Mouse (Mus musculus) urinary bladder, postnatal 14 days (tissue): ENCODE results near the gene Txnrd1.

ENCODE experiments used
- DNase-seq: peaks from one replicate; pipeline ENCODE4 v3.0.0; 2021; ENCODE audit warnings: low spot score

Gene Txnrd1

DNA sequence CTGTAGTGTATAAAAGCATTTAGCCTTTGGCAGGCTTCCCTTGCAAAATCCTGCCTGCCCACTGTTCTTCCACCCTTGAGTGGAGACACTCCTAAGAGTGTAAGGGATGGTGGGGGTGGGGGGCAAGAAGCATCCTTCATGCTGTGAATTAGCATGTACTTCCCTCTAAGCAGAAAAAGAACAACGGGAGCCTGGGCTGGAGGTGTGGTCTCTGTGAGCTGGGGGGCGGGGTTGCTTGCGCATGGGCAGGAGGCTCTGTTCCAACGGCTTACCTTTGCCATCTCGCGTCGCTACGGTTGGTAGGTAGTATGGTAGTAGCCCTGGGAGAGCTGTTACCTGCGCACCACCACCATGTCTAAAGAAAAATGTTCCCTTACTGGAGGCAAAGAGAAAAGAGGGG, 32.6 kb downstream of the Txnrd1 start, which contains the start of gene Eid3:
Gene Eid3 (plus strand): TSS at position 271 of the 400 bp plus-strand sequence.
- DNase-seq, result no peak

DNA sequence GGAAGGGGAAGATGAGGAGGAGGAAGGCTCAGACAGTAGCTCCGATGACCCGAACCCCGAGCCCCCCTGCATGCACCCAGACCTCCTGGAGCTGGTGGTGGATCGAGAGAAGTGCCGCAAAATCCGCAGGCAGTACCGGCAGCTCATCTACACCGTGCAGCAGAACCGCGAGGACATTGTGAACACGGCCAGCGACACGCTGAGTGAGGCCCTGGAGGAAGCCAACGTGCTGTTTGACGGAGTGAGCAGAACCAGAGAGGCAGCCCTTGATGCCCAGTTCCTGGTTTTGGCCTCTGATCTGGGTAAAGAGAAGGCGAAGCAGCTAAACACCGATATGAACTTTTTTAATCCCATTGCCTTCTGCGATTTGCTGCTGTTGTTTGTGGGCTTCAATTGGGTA, 33.1 kb downstream of the Txnrd1 start:
- DNase-seq, result no peak

GRCm38 (mm10) chr10:82868418-82869086, 34.8 kb downstream of the Txnrd1 start:
- DNase-seq, result no peak

DNA sequence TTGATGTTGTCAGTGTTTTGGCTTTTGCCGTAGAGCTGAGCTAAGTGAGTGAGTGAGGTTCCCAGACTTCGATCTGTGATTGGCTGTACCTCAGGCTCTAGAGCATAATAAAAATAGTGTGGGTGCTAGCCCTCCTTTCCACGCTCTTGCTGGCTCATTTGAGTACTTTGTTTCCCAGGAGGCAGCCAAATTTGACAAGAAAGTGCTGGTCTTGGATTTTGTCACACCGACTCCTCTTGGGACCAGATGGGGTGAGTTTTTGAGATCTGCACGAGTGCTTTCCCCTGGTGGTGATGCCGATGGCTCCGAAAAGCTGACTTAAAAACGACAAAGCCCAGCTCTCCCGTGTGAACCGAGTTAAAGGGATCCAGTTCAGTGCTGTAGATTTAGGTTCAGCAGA, 41.7 kb downstream of the Txnrd1 start:
- DNase-seq, result no peak

DNA sequence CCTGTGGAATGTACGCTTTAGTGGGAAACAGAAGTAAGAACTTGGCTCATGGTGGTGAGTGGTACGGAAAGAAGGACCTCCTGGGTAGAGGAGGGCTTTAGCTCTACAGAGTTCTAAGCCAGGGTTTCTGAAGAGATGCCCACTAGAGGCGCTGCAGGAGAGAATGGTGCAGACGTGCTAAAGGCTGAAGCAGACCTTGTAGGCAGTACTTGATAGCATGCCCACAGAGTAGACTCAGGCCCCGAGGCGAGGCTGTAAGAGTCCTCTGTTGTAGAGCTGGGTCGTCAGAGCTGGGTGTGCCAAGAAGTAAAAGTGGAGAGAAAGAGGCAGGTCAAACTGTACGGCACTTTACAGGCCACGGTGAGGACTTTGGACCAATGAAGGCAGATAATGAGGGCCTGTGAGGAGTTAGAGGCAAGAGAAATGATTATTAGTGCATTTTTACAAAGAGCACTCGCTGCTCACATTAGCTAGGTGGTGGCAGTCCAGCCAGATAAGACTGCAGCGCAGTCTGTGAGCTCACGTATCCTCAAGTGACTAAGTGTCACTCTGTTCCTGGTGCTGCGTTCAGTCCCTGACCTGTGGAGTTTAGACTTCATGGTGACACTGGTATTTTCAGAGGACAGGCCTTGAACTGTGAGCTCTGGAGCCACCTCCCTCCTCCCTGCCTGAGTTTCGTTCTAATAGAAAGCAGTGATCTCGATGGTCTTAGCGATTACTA, 42.5 kb downstream of the Txnrd1 start:
- peak; percentile 27 for DNase-seq

DNA sequence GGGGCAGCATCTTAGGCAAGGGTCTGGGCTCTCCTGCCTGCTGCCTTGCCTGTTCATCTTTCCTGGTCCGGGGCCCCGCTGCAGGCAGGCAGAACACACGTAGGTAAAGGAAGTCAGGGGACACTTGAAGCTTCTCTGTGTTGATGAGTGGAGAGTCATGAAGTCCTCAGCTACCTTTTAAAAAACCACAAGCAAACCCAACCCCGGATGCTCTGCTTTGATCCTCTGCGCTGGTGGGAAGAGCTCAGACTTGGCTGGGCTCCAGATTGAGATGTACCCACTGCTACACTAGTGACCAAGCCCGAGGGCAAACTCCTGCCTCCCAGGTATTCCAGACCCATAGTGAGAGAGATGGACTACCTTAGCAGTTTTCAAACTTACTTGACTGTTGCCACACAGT, 53.6 kb downstream of the Txnrd1 start:
- no peak for DNase-seq

DNA sequence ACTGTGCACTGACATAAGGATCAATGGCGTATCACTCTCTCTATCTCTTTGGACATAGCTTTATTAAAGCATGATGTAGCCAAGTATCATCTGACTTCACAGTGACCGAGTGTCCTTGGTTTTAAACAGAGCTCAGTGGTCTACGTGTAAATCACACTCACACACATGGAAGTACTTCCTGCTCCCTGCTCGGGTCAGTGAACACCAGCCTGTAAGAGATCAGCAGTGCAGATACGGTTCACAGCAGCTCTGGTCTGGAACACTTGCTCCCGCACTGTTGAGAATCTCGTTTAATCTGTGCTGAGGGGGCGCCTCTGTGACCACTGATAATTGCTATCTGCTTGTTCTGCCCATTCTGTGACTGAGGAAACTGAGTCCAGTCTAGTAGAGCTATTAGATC, 54.8 kb downstream of the Txnrd1 start:
- no peak for DNase-seq

DNA sequence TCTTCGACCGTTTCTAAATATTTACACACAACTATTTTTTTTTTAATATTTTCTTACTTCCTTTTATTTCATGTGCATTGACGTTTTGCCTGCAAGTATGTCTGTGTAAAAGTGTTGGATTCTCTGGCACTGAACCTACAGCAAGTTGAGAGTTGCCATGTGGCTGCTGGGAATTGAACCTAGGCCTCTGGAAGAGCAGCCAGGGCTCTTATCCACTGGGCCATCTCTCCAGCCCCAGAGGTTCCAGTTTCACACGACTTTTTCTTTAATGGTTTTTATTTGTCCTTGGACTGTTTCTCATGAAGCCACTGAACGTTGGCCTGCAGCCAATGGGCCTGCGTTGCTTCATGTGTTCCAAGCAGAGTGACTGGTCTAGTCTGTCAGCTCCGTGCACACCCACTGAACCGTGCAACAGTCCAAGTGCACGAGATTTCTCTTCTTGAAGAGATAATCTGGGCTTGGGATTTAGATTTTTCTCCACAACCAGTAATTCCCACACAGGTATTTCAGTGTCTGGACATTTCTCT, 55.8 kb downstream of the Txnrd1 start:
- DNase-seq, result peak; percentile 87

DNA sequence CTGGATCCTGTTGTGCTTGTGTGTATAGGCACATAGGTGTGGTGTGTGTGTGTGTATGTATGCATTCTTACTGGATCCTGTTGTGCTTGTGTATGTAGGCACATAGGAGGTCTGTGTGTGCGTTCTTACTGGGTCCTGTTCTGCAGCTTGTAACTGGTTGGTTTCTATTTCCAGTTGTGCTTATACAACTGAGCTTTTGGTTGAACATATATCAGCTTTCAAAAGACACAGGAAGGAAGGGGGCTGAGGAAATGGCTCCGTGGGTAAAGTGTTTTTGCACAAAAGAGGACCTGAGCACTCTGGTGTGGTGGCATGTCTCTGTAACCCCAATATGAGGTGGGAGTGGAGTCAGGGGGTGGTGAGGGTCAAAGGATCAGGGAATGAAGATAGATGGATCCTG, 57.2 kb downstream of the Txnrd1 start:
- no peak for DNase-seq

GRCm38 (mm10) chr10:82891427-82891826, 57.7 kb downstream of the Txnrd1 start:
- DNase-seq, result no peak

DNA sequence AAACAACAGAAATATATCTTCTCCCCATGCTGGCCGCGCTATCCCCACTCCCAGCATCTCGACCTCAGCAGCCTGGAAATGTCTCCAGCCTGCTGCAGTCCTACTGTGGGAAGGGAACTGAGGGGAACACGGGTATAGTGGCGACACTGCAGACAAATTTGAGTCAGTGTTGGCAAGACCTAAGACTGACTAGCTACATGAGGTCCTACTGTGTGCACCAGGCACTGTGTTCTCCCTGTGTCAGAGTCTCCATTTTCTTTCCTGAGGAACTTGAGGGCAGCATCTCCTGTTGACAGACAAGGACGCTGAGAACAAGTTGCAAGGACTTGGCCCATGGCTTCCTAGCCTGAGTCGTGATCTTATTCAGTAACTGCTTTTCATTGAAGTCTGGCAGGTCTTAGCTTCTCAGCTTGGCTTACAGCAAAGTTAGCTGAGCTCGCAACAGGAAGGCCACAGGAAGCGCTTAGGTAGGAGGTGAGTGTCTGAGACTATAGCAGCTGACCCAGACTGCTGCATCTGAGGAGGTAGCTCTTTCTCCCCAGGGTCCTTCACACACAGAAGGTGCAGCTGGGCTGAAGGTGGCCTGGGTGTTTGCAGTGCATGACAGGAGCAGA, 58.8 kb downstream of the Txnrd1 start:
- no peak for DNase-seq

DNA sequence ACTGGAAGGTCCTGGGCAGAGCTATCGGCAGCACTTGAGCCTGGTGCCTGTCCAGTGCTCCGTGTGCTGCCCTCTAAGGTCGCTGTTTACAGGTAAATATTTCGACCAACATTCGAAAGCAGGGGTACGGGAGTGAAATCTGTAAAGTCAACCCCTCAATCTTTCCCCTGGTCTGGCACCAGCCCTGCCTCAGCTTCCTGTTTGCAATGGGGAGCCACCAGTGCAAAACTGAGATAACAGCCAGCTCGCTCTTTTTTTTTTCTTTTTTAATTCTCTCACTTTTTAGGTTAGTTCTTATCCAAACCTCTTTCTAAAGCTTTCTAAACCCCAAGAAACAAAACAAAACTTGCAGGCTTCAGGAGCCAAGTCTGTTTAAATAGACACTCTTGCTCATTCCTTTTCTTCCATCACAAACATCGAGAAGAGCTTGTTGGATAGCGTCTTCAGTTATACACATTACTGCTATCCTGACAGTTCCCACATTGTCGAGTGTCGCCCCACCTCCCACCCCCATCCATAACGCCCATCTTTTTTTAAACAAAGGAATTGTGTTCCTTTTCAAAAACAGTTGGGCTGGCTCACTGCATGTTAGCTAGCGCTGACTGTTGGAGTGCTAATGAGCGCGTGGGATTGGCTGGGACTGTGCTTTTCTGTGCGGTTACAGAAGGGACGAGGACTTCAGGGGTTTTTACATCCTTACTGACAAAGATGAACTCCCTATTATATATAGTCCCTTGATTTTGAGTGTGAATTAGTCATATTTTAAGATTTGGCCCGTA, 60.3 kb downstream of the Txnrd1 start:
- no peak for DNase-seq

GRCm38 (mm10) chr10:82897936-82898335, 64.2 kb downstream of the Txnrd1 start:
- DNase-seq, result no peak

- DNase-seq, result no peak
Observed at GRCm38 (mm10) chr10:82898893-82899292, 65.1 kb downstream of the Txnrd1 start.

DNA sequence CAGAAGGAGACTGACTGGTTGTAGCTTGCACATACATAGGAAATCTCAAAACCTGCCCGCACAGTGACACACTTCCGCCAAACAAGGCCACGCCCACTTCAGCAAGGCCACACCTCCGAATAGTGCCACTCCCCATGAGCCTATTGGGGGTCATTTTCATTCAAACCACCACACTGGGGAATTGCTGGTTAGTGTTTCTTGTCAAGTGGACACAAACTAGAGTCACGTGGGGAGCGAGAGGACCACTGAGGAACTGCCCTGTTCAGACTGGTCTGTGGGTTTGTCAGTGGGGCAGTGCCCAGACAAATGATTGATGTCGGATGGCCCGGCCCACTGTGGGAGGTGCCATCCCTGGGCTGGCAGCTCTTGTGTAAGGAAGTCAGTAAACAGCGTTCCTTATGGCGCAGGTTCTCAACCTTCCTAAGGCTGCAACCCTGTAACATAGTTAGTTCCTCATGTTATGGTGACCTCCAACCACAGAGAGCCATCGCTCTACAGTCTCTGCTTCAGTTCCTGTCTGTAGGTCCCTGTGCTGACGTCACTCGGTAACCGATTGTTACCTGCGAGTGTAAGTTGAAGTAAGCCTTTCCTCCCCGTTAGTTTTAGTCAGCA, 66.2 kb downstream of the Txnrd1 start:
- DNase-seq, result no peak

- DNase-seq, result no peak
Observed at GRCm38 (mm10) chr10:82900546-82900945, 66.8 kb downstream of the Txnrd1 start.

DNA sequence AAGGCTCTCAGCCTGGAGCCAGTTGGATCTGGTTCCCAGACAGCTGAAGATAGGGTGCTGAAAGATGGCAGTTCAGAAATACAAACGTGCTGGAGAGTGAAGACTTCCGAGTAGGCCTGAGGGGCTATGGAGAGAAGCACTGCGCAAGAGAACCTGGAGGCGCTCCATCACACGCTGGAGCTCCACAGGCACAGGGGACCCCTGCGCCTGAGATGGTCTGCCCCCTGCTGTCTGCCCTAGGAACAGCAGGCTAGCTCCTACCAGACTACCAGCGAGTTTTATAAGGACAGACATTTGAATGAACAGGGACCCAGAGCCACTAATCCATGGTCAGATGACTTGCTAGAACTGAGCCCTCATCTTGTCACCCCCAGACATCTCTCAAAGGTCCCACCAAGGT, 67.7 kb downstream of the Txnrd1 start:
- DNase-seq, result peak; percentile 89

- no peak for DNase-seq
Observed at GRCm38 (mm10) chr10:82908526-82908925, 74.8 kb downstream of the Txnrd1 start.

DNA sequence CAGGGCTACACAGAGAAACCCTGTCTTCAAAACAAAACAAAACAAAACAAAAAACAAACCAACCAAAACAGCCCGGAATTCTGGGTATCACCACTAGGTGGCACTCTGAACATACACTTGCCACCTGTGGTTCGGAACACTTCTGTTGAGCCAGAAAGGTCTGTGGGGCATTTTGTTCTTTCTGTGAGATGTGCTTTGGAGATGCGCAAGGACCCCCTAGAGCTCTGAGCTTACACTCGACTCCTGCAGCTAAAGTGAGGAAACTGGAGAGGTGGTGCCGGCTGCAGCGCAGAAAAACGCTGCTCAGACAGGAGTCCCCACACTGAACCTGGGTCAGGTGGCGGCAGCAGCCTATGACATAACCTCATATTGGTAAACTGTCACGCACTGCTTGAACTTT, 75.6 kb downstream of the Txnrd1 start:
- peak; percentile 68 for DNase-seq

- DNase-seq, result peak; percentile 10
Observed at GRCm38 (mm10) chr10:82910198-82910597, 76.4 kb downstream of the Txnrd1 start.

- DNase-seq, result no peak
Observed at GRCm38 (mm10) chr10:82913238-82913637, 79.5 kb downstream of the Txnrd1 start.

GRCm38 (mm10) chr10:82913772-82914171, 80.0 kb downstream of the Txnrd1 start:
- no peak for DNase-seq
